Mouse (Mus musculus): ENCODE results near the gene Usp15.

- TF ChIP-seq CTCF (IDR thresholded peaks at IDR 0.05; ENCODE audit: borderline replicate concordance, insufficient read depth, low read depth, low read length): no peak
- no peak for TF ChIP-seq POLR2A (IDR thresholded peaks at IDR 0.05; ENCODE audit: borderline replicate concordance, insufficient read depth, low read length)
Observed at GRCm38 (mm10) chr10:123160508-123160907, 36.3 kb downstream of the Usp15 start.
